Mouse (Mus musculus): ENCODE measurements around the gene Gm37240.

GRCm38 (mm10) chr3:85713936-85714709 is 173.2 kb downstream of the Gm37240 start:
- TF ChIP-seq CTCF (IDR thresholded peaks at IDR 0.05; ENCODE audit: low read depth, low read length) (no peak), TAL1 (conservative IDR thresholded peaks at IDR 0.05; ENCODE audit: low read depth, low read length) (no peak), GATA1 (IDR thresholded peaks at IDR 0.05; ENCODE audit: borderline replicate concordance, low read length) (no peak), GATA2 (IDR thresholded peaks at IDR 0.05; ENCODE audit: borderline replicate concordance, low read depth, low read length) (no peak)
